Mouse (Mus musculus) kidney, adult 2 months (tissue): ENCODE measurements at regions not wholly inside any gene's neighbourhood (a gene's known extent, or its start where the extent isn't known, plus 50 kb on each side); places are given as distances from the start of the nearest gene placed in this dataset.

Source experiments
- CTCF ChIP-seq: fragments of 200-500 bp; conservative IDR thresholded peaks from 2 replicates; pipeline ENCODE4 v1.5.1; 2011; ENCODE audit warnings: low read depth, mild to moderate bottlenecking, control low read depth, low read length, moderate library complexity, mixed read lengths; ENCODE audit not compliant: insufficient read depth, insufficient read length
- POLR2A ChIP-seq: fragments of 200-500 bp; IDR thresholded peaks from one replicate; pipeline ENCODE4 v1.6.1; 2011; ENCODE audit warnings: low read depth, low read length, control low read depth

- no peak for TF ChIP-seq CTCF
- no peak for TF ChIP-seq POLR2A
Observed at GRCm38 (mm10) chr15:93101881-93102280, 173.1 kb downstream of the Gxylt1 start.
